Mouse (Mus musculus) kidney, adult 18-20 months (tissue): ENCODE measurements around the gene Nsmce4a.

ENCODE experiments used
- DNase-seq: peaks from one replicate; pipeline ENCODE4 v3.0.0; 2021

Gene Nsmce4a

GRCm38 (mm10) chr7:130577388-130578003, 4.6 kb upstream of the Nsmce4a start, which contains the start of gene Tacc2:
TSS of gene Tacc2 (plus strand) at chr7:130577438.
- no peak for DNase-seq

GRCm38 (mm10) chr7:130576981-130577380, 4.1 kb upstream of the Nsmce4a start:
- peak; percentile 52 for DNase-seq

GRCm38 (mm10) chr7:130574211-130574991, 1.5 kb upstream of the Nsmce4a start:
- DNase-seq: peak; percentile 77

- DNase-seq: no peak
These were observed 828 bp upstream of the Nsmce4a start for GRCm38 (mm10) chr7:130573746-130574145.

GRCm38 (mm10) chr7:130570472-130570871, 2.4 kb downstream of the Nsmce4a start:
- peak; percentile 34 for DNase-seq

GRCm38 (mm10) chr7:130568783-130569436, 4.0 kb downstream of the Nsmce4a start:
- DNase-seq: no peak

- DNase-seq: no peak
These were observed 8.3 kb downstream of the Nsmce4a start for GRCm38 (mm10) chr7:130564596-130564995.

GRCm38 (mm10) chr7:130563880-130564279, 9.0 kb downstream of the Nsmce4a start:
- no peak for DNase-seq

GRCm38 (mm10) chr7:130563276-130563675, 9.6 kb downstream of the Nsmce4a start:
- no peak for DNase-seq

GRCm38 (mm10) chr7:130560933-130561332, 12.0 kb downstream of the Nsmce4a start:
- DNase-seq: no peak

GRCm38 (mm10) chr7:130558592-130558991, 14.3 kb downstream of the Nsmce4a start:
- no peak for DNase-seq

GRCm38 (mm10) chr7:130555597-130555996, 17.3 kb downstream of the Nsmce4a start:
- no peak for DNase-seq

- no peak for DNase-seq
These were observed 19.6 kb downstream of the Nsmce4a start for GRCm38 (mm10) chr7:130553321-130553720.

- DNase-seq: no peak
These were observed 20.1 kb downstream of the Nsmce4a start for GRCm38 (mm10) chr7:130552780-130553179.

GRCm38 (mm10) chr7:130547635-130548175, 25.2 kb downstream of the Nsmce4a start:
- no peak for DNase-seq

GRCm38 (mm10) chr7:130546791-130547484, 26.0 kb downstream of the Nsmce4a start:
- DNase-seq: peak; percentile 92

- DNase-seq: no peak
These were observed 26.5 kb downstream of the Nsmce4a start for GRCm38 (mm10) chr7:130546421-130546790.

- no peak for DNase-seq
These were observed 27.0 kb downstream of the Nsmce4a start for GRCm38 (mm10) chr7:130545893-130546292.

- DNase-seq: no peak
These were observed 27.5 kb downstream of the Nsmce4a start for GRCm38 (mm10) chr7:130545401-130545800.

- no peak for DNase-seq
These were observed 29.7 kb downstream of the Nsmce4a start for GRCm38 (mm10) chr7:130543181-130543580.

GRCm38 (mm10) chr7:130540176-130540575, 32.7 kb downstream of the Nsmce4a start:
- DNase-seq: no peak

GRCm38 (mm10) chr7:130537068-130537467, 35.9 kb downstream of the Nsmce4a start:
- DNase-seq: no peak

- no peak for DNase-seq
These were observed 37.7 kb downstream of the Nsmce4a start for GRCm38 (mm10) chr7:130535174-130535573.
